Mouse (Mus musculus) heart, postnatal 10 days (tissue): ENCODE measurements at regions not wholly inside any gene's neighbourhood (a gene's known extent, or its start where the extent isn't known, plus 50 kb on each side); places are given as distances from the start of the nearest gene placed in this dataset.
A peak's percentile ranks its signal among the peaks of the same experiment; 100 is the strongest.
"Not testable (repeated sequence)": the region's sequence is repeated elsewhere in the genome, so short reads cannot be mapped to it uniquely, and the experiment has no call there.

Experiments used
- DNase-seq, 2 experiments: peaks; one replicate each; pipeline ENCODE4 v3.0.0; 2021
- intact Hi-C: fragments of 180-260 bp; cut with DNase I; formaldehyde crosslinking; loops from one replicate; pipeline ENCODE4 v1.15.1; 2025

DNA sequence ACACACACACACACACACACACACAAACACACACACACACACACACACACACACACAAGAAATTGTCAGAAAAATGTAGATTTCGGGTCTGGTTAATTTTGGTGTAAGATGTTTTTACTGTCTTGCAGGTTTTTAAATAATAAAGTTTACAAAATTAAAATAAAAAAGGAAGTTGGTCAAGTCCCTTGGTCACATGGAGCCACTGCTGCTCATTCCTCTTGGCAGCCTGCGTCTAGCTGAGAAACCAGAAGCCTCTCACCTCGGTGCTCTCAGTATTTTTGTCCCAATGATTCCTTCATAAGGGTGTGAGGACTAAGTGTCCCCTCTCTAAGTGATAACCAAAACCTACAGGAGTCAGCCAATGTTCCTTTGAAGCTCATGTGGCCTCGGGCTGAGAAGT lies 76.8 kb upstream of the Smg1 start:
- DNase-seq, result no peak
- intact Hi-C loops, result no loop called here

DNA sequence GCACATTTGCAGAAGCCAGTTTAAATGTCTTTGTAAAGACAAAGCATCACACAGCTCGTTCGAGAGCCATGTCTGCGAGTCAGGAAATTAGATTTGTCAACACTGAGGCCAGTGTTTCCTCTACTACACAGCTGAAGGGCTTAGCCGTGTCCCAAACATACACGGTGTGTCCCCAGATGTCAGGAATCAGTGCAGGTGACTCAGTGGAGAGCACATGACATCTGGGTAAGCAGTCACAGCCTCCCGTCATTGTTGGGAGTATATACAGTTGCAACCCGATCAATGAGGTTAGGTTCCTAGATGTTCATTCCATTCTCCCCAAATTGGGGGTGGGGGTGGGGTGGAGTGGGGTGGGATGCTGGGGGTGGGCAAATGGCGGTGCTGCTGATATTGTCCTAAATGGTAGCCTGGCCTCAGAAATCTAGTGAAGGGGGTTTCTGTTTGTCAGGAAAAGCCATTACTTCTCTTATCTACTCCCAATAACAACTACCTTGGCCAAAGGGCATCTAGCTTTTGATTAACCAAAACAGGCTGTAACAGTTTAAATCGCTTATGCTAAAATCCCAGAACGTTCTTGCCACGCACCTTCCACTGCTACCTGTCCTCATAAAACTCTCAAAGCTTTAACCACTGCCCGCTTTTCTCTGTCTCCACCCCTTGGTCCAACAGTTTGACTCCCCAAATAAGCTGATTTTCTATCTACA lies 75.1 kb upstream of the Smg1 start:
- intact Hi-C loops, result no loop called here
- no peak for DNase-seq

DNA sequence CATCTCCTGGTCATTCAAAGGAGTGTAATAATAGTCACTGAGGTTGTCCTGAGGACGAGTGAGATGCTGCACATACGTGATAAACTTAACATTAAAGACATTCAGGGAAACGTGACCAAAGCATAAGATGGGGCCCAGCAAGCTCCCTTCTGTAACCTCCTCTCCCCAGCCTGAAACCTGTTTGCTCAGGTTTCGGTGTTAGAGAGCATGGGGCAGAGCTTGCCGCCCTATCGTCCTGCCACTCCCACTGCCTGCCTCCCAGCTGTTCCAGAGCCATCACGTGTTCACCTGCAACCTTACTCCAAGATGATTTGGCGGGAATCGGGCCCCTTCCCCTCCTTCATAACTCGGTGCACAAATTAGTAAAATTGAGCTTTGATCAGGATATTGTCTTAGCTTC lies 71.4 kb upstream of the Smg1 start:
- intact Hi-C loops, result not testable (repeated sequence)

DNA sequence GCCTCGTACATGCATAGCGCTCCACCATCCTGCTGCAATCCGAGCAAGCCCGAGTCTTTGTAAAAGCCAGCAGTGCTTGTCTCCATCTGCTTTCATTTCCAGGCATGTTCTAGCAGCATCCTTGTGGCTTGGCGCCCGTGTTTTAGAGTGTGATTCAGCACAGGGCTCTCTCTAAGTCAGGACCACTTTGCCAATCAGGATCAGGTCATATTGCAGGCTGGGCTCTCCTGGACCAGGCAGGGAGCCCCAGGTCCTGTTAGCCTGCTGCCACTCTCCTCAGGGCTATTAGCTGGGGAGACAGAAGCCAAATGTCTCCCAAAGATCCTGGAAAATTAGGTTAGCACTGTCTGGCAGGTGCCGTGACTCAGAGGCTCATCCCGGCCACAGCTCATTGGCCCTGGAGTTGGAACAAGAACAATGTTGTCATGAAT lies 70.8 kb upstream of the Smg1 start:
- intact Hi-C loops, result no loop called here
- no peak for DNase-seq

More for the DNA sequence above, 71.4 kb upstream of the Smg1 start:
- DNase-seq, result not testable (repeated sequence)

DNA sequence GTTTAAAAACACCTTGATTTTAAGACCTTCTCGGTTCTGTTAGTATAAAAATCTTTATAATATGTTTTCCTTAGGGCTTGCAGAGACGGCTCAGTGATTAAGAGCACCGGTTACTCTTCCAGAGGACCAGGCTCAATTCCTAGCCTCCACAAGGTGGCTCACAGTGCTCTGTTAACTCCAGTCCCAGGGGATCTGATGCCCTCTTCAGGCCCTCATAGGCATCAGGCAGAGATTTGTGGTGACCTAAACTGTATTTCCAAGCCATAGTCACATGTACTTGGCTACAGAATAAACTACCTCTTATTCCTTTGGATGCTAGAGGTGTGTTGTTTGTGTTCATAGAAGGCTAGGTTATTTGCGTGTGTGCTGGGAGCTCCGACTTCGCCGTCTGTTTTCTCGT lies 70.3 kb upstream of the Smg1 start:
- no peak for DNase-seq
- intact Hi-C loops, result no loop called here

DNA sequence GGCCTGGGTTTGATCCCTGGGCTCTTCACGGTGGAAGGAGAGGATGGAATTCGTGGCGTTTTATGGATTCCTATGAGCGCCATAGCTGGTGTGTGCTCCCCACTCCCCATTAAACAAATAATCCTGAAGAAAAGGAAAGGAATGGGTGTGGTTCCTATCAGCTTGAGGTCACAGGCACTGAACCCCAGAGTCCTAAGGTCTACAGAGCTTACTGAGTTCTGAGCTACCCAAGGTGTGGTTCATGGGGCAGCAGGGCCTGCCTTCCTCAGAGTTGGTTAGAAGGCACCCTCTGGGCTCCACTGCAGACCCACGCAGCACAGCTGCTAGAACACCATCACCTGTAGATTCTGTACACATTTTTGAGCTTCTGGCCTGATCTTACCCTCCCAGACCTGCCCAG lies 66.3 kb upstream of the Smg1 start:
- DNase-seq, result no peak
- intact Hi-C loops, result loop anchor here (5.0 to 10.0 kb wide), 2 partner anchors 285 to 378 kb away; partner anchors contain the start of gene Tmc5

DNA sequence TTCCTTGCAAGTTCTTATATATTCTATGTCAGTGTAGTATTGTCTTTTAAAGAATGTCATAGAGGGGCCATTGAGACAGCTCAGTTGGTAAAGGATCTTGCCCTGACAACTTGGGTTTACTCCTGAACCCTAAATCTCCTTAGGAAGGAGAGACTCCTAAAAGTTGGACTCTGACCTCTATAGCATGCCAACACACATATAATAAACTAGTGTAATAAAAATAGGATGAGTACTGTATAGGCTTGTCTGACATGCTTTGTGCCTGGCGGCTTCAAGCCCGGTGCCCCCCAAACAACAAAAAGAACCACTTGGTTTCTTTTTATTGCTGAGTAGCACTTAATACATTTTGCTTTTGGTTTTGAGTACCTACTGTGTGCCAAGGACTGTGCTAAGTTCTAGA lies 65.4 kb upstream of the Smg1 start:
- intact Hi-C loops, result loop anchor here (5.0 to 10.0 kb wide), 2 partner anchors 286 to 378 kb away; partner anchors contain the start of gene Tmc5
- no peak for DNase-seq

DNA sequence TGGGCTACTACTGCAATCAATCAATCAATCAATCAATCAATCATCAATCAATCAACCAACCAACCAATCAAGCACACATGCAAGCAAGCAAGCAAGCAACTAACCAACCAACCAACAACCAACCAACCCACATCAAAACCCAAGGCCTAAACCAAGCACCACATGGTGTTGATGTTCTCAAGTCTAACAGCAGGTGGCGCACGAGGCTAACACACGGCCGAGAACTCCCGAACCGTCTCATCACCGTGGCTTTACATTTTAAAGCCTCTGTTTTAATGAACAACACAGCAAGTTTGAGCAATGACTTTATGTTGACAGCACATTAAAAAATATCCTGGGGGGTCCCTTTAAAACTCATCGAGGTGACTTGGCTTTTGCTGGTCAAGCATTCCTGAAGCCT lies 61.3 kb upstream of the Smg1 start:
- intact Hi-C loops, result loop anchor here (1.0 to 10.0 kb wide), 5 partner anchors 104 to 382 kb away; partner anchors contain the start of genes Syt17 and Tmc5
- DNase-seq, result peak; percentile 75 to 91

DNA sequence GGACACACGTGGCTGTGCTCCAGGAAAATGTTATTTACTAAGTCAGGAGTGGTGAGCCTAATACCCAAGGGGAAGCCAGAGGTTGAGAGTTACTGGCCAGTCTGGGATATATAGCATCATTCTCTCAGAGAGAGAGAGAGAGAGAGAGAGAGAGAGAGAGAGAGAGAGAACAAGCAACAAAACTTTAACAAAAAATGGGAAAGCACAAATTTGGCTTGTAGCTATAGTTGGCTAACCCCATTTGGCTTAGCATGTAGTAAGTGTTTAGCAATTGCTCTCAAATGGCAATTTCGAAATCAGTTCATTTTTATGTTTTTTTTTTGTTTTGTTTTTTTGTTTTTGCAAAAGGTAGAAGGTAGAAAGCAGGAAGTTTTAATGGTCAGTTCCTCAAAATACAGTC lies 60.9 kb upstream of the Smg1 start:
- no peak for DNase-seq
- intact Hi-C loops, result loop anchor here (1.0 to 10.0 kb wide), 2 partner anchors 144 to 290 kb away; partner anchors contain the start of genes Syt17 and Tmc5

DNA sequence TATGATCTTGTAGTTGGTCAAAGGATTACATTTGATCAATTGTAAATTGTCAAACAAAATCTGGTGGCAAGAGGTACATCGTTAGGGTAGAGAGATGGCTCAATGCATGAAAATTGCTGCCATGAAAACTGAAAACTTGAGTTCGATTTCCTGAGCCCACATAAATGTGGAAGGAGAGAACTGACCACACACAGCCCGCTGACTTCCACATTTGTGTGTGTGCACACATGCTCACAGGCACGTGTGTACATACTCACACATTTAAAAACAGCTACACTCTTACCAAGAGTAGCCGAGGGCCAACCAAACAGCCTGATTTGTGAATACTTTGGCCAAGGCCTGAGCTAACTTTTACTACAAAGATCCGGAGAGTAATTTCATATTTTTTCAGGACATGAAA lies 60.5 kb upstream of the Smg1 start:
- intact Hi-C loops, result loop anchor here (1.0 to 10.0 kb wide), 2 partner anchors 144 to 291 kb away; partner anchors contain the start of genes Syt17 and Tmc5
- no peak for DNase-seq

DNA sequence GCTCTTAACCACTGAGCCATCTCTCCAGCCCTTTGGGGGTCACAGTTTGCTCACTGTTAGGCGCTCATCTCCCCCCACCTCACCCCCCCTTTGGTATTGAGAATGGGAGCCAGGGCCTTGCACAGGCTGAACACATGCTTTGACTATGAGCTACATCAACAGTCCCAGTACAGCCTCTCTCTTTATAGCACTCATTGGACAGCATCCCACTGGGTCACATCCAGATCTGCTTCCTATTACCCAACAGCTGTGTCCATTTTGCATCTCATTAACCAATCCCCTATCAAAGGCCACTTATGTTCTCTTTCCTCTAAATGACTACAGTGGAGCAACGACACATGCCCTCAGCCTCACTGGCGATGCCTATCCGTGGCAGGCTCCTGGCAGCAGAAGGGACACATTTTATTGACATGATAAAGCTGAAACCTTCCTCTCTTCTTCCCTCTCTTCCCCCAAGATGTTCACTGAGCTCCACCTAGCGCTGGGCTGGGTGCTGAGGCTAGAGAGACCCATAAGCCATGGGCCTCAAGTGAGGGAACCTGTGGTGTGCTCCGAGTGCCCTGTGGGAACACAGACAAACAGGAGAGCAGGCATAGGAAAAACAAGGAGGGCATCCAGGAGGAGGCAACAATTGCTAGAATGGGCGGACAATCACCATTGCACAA lies 57.3 kb upstream of the Smg1 start:
- DNase-seq, result peak; percentile 74 to 78
- intact Hi-C loops, result loop anchor here (10.0 kb wide), 1 partner anchor 294 kb away; the partner anchor contains the start of gene Tmc5

DNA sequence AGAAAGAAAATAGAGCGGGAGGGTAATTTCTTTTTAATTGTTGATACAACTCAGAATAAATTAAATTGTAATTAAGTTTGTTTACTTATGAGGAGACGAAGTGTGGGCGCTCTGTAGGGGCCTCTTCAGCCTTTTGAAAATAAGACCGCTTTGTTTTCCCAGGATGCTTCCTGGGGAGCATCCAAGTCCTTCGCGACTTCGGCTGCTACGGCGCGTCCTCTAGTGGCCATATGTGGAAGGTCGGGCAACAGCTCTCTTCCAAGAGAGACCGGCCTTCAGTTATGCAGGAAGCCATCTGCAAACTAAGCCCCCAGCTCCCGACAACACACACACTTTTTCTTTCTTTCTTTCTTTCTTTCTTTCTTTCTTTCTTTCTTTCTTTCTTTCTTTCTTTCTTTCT lies 54.1 kb upstream of the Smg1 start:
- intact Hi-C loops, result loop anchor here (1.0 to 5.0 kb wide), 3 partner anchors 79 to 145 kb away; no protein-coding TSS in a partner anchor
- DNase-seq, result peak; percentile 87 to 92

DNA sequence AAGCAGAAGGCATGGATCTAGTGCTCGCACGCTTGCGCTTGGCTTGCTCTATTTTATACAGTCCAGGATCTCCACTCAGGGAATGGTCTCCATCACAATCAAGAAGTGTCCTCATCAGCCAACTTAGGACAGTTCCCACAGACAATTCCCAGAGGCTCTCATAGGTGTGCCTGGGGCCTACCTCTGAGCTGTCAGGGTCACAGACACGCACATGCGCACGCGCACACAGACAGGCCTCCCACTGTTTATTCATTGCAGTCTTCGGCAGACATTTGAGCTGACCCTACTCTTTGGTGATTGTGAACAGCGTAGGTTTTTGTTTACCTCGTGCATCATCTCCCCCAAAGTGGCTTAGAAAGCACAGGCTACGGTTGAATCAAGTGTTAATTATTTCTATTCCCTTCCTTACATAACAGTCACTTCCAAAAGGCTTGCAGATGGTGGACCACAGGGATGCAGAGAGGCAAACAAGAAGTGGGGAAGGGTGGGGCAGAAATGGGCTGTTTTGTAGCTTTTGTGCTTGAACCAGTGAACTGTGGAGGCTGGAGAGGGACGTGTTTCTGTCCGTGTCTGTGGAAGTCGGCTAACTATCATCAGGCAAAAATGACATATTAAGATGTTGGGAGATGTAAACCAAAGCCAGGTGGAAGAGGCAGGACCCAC lies 53.5 kb upstream of the Smg1 start:
- intact Hi-C loops, result loop anchor here (1.0 to 5.0 kb wide), 3 partner anchors 79 to 145 kb away; no protein-coding TSS in a partner anchor
- no peak for DNase-seq

DNA sequence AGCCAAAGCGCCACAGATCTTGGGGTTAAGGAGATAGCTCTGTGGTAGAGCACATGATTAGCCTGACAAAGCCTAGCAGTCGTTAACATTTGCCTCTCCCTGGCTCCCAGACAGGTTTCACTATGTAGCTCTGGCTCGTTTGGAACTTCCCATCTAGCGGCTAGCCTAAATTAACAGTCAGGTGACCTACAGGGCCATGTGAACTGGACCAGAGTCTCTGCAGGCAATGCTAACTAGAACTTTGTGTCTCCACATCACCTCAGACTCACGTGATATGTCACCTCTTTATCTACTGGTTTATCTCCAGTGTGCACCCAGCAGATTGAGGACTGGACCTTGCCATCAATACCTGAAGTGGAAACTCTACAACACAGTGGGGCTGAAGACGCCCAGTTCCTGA lies 52.4 kb upstream of the Smg1 start:
- intact Hi-C loops, result loop anchor here (5.0 kb wide), 2 partner anchors 99 to 144 kb away; no protein-coding TSS in a partner anchor
- no peak for DNase-seq

DNA sequence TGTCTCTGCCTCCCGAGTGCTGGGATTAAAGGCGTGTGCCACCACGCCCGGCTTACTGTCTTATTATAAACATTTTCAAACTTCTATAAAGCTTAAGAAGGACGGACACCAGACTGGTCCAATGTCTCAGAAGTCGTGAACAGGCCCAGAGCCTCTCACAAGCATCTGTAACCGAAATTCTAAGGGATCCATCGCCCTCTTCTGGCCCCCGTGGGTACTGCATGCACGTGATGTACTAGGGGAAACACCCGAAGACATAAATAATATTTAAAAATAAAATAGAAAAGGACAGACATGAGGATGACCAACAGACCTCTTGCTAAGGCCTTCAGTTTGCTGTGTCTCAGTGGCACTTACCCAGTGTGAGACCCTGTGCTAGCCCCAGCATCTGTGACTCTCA lies 51.8 kb upstream of the Smg1 start:
- intact Hi-C loops, result loop anchor here (5.0 kb wide), 2 partner anchors 98 to 143 kb away; no protein-coding TSS in a partner anchor
- DNase-seq, result no peak

DNA sequence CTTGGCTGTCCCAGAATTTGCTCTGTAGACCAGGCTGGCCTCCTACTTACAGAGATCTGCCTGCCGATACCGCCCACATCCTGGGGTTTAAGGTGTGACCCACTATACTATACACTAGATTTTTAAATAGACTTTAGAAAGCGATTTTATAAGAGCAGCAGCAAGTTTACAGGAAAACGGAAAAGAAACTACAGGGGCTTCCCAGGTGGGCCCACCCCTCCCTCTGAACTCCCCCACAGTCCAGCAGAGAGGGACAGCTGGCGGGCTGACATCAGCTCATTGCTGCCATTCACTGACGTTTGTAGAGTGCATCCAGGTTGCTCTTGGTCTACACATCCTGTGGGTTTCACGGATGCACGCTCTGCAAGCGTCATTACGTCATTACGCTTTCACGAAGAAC lies 51.2 kb upstream of the Smg1 start:
- no peak for DNase-seq
- intact Hi-C loops, result loop anchor here (5.0 kb wide), 2 partner anchors 97 to 142 kb away; no protein-coding TSS in a partner anchor
